Mouse (Mus musculus) ES-Bruce4 (cell line): ENCODE results near the gene Plcd1. TPM values are rescaled to one million over a fixed set of nuclear protein-coding genes. Genes with fewer than 3 reads are reported as not detected.
A peak's percentile ranks its signal among the peaks of the same experiment; 100 is the strongest.

ENCODE experiments used
- H3K27ac ChIP-seq: 2 replicates; pipeline ENCODE4 v1.5.1; 2012; ENCODE audit warnings: low read length, inconsistent platforms; ENCODE audit not compliant: insufficient read depth
- H3K27me3 ChIP-seq: 2 replicates; pipeline ENCODE4 v1.6.1; 2012; ENCODE audit warnings: mild to moderate bottlenecking, low read length, inconsistent platforms; ENCODE audit not compliant: control insufficient read depth, poor library complexity, insufficient read depth, severe bottlenecking
- H3K36me3 ChIP-seq: 2 replicates; pipeline ENCODE4 v1.6.1; 2012; ENCODE audit warnings: inconsistent platforms, mild to moderate bottlenecking, low read length, moderate library complexity; ENCODE audit not compliant: control insufficient read depth, poor library complexity, insufficient read depth, severe bottlenecking
- H3K4me1 ChIP-seq: one replicate; pipeline ENCODE4 v1.8.1; 2011; ENCODE audit warnings: low read length; ENCODE audit not compliant: control insufficient read depth, insufficient read depth
- H3K4me3 ChIP-seq: 2 replicates; pipeline ENCODE4 v1.5.1; 2011; ENCODE audit warnings: low read depth, mild to moderate bottlenecking, low read length
- H3K9ac ChIP-seq: 2 replicates; pipeline ENCODE4 v1.6.1; 2012; ENCODE audit warnings: low read depth, mild to moderate bottlenecking, inconsistent platforms; ENCODE audit not compliant: poor library complexity, severe bottlenecking
- H3K9me3 ChIP-seq: replicated peaks from 2 replicates; pipeline ENCODE4 v1.6.1; 2012; ENCODE audit warnings: mild to moderate bottlenecking, low read length, inconsistent platforms; ENCODE audit not compliant: control insufficient read depth, poor library complexity, insufficient read depth, severe bottlenecking
- CTCF ChIP-seq: IDR thresholded peaks from one replicate; pipeline ENCODE4 v1.8.1; 2011; ENCODE audit warnings: low read depth, low read length
- EP300 ChIP-seq: IDR thresholded peaks from 2 replicates; pipeline ENCODE4 v1.6.1; 2011; ENCODE audit warnings: low read depth, low read length; ENCODE audit not compliant: insufficient read depth
- POLR2A ChIP-seq: IDR thresholded peaks from one replicate; pipeline ENCODE4 v1.8.1; 2011; ENCODE audit warnings: low read length; ENCODE audit not compliant: insufficient read depth
- polyA plus RNA-seq: library from polyadenylated mRNA; stranded (reverse); fragments of >200 nt; gene quantifications from 2 replicates; pipeline ENCODE4 v1.2.4, GENCODE M21; 2011; ENCODE audit warnings: low read depth; ENCODE audit not compliant: missing spikeins, insufficient read depth, insufficient read length

Gene Plcd1
- polyA plus RNA-seq, 1 experiment = 22.0 TPM

DNA sequence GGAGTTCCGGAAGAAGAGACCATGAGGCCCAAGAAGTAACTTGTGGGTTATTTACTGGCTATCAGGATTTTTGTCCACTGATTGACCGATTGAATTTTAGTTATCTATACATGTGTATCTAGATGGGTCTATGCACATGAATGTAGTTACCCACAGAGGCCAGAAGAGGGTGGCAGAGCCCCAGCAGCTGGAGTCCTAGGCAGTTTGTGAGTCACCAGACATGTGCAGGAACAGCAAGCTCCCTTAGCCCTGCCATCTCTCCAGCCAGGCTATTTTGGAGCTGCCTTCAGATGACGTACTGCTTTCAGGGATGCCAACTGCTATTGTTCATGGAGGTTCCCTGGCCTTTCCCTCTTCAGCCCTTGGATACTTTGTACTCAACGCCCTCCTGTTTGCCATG is 14.3 kb upstream of the Plcd1 start:
- no peaks in the 10 kb centered on the region for H3K9me3 ChIP-seq
- no peaks in the 10 kb centered on the region for H3K4me1 ChIP-seq
- H3K27ac ChIP-seq = no peak overlapping the region
- H3K4me3 ChIP-seq = no peak overlapping the region
- H3K27me3 ChIP-seq = no peaks in the 10 kb centered on the region
- no peak for TF ChIP-seq EP300
- TF ChIP-seq CTCF = peak; percentile 78
- no peak overlapping the region for H3K9ac ChIP-seq
- H3K36me3 ChIP-seq = no peaks in the 10 kb centered on the region

DNA sequence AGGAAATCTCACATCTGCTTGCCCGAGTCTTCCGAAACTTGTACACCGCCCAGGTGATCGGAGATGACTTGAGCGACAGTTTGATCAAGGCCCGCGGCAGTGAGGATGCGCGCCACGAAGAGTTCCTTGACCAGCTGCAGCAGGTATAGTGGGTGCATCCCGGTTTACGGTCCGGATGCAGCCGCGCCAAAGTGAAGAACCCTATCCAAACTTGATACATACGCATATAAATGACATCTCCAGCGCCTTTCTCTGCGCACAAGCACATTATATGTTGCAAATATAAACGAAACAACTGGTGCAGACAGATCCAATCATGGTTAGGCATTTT is 9.4 kb upstream of the Plcd1 start:
- peak overlapping the region; percentile 93 for H3K4me3 ChIP-seq
- no peaks in the 10 kb centered on the region for H3K36me3 ChIP-seq
- no peak overlapping the region for H3K27ac ChIP-seq
- TF ChIP-seq POLR2A = no peak
- TF ChIP-seq EP300 = no peak
- no peak for TF ChIP-seq CTCF
- peak overlapping the region; percentile 12 for H3K9ac ChIP-seq
- H3K4me1 ChIP-seq = no peaks in the 10 kb centered on the region
- no peaks in the 10 kb centered on the region for H3K9me3 ChIP-seq
- H3K27me3 ChIP-seq = no peaks in the 10 kb centered on the region

DNA sequence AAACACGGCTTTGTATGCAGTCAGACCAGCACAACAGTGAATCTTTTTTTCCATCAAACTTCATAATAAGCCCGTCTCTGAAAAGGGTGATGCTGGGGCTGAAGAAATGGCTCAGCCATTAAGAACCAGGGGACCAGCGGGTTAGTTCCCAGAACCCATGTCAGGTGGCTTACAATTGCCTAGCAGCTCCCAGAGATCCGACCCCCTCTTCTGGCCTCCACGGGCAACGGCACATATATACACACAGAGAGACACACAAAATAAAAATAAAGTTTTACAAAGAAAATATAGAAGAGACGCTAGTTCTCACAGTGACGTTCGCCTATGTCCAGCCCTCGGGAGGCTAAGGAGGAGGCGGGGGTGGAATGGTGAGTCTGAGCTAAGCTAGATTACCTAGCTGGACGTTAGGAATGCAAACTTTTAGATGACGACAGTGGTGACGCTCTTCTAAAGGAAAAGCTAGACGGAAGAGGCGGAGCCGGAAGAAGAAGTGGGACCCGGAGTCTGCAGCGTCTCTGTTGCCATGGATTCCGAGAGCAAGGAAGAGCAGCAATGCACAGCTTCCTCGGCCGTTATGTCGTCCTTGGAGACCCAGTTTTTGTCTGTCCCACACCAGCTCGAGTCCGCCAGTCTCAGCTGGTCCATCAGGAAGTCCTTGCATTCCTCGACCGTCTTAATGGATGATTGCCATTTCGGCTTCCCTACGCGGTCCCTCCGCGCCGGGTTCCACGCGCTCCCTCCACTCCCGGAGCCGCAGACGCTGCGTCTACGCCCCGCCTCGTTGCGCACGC is 8.9 kb upstream of the Plcd1 start, which contains the start of gene Dlec1:
Gene Dlec1 (plus strand): TSS at position 487 of the 791 bp plus-strand sequence.
- Histone ChIP-seq H3K27ac (no peak within 1 kb of the TSS), H3K36me3 (no peaks in the 10 kb centered on the region), H3K27me3 (no peaks in the 10 kb centered on the region), H3K4me3 (peak within 1 kb of the TSS; percentile 93), H3K4me1 (no peaks in the 10 kb centered on the region), H3K9me3 (no peaks in the 10 kb centered on the region), H3K9ac (peak within 1 kb of the TSS; percentile 12)
- TF ChIP-seq CTCF = peak; percentile 24
- TF ChIP-seq POLR2A = no peak
- 0 out of 2 replicates have a peak, but pooled peaks have one; percentile 22 for TF ChIP-seq EP300

DNA sequence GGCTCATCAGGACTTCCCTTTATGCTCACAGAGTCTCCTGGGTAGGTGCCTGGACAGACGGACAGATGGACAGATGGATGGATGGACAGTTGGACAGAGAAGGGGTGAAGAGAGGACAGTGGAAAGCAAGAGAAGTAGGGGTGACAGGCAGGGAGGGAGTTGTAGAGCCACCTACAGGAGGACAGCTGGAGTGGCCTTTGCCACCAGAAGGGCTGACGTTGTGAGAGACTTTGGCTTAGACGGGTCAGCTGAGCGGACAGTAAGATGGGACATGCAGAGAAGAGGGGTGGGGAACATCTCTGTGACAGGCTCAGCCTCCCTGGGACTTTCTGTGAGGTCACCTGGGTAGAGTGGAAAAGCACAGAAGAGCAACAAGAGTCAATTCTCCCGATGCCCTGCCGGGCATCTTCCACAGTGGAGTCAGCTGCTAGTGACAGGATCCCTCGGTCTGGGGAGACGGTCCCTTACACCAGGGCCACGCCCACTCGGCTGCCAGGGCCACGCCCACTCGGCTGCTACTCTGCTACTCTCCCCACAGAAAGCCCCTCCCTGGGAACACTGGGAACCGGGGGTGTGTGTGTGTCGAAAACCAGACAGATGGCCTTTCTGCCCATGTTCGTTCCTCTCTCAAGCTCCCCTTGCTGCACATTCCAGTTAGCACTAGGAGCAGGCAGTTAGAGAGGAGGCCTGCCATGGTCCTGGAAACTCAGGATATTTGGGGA is 7.0 kb upstream of the Plcd1 start:
- H3K9me3 ChIP-seq = no peaks in the 10 kb centered on the region
- TF ChIP-seq EP300 (no peak), CTCF (peak; percentile 5), POLR2A (no peak)
- H3K27ac ChIP-seq = no peak overlapping the region
- H3K9ac ChIP-seq = no peak overlapping the region
- H3K4me1 ChIP-seq = peaks cover 4% of the 10 kb centered on the region
- no peaks in the 10 kb centered on the region for H3K36me3 ChIP-seq
- H3K27me3 ChIP-seq = no peaks in the 10 kb centered on the region
- no peak overlapping the region for H3K4me3 ChIP-seq

DNA sequence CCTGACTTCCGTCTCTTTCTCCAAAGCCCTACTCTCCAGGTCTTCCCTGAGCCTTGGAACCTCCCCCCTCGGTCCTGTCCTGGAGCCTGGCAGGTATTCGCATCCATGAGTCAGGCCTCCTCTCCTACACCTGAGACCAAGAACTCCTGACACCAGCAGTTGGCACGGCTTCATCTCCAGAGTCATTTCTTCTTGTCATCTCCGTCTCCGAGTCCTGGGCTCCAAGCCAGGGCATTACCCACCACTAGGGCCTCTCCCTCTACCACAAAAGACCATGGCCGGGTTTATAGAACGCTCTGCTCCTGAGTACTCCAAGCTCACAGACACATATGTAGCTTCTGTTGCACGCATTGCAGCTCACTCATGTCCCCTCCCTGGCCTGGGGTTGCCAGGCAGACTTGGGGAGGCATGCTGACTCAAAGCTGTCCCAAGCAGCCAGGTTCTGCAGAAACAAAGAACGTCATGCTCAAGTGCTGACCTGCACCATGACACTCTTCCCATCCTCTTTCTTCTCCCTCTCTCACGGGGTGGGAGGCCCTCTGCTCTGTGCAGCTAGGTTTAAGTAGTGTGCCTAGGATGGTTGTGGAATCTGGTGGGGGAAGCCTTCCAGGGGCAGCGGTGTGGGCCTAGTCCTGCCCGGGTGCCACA is 1.3 kb upstream of the Plcd1 start:
- no peaks in the 10 kb centered on the region for H3K9me3 ChIP-seq
- TF ChIP-seq EP300 = no peak
- no peak for TF ChIP-seq POLR2A
- no peak for TF ChIP-seq CTCF
- H3K9ac ChIP-seq = no peak overlapping the region
- H3K4me1 ChIP-seq = peaks cover 13% of the 10 kb centered on the region
- H3K27ac ChIP-seq = no peak overlapping the region
- no peak overlapping the region for H3K4me3 ChIP-seq
- no peaks in the 10 kb centered on the region for H3K36me3 ChIP-seq
- H3K27me3 ChIP-seq = no peaks in the 10 kb centered on the region
